Mouse (Mus musculus) layer of hippocampus, postnatal 36 days (tissue): Measurements from ENCODE around the gene Sos2. TPM values are rescaled to one million over a fixed set of nuclear protein-coding genes. Genes with fewer than 3 reads are reported as not detected.
"Not testable (repeated sequence)": the region's sequence is repeated elsewhere in the genome, so short reads cannot be mapped to it uniquely, and the experiment has no call there.

Experiments used
- DNase-seq, 2 experiments: peaks; one replicate each; pipeline ENCODE4 v3.0.0; 2022
- microRNA-seq, 2 experiments: library from miRNA; unstranded; fragments of <30 nt; microRNA quantifications; one replicate each; pipeline ENCODE4 v1.2.0; 2021
- total RNA-seq, 2 experiments: library from RNA; stranded (reverse); gene quantifications; 2 replicates each; pipeline ENCODE4 v1.2.3; 2021

Sos2 gene
- total RNA-seq, 2 experiments from 2014 or later: 33.9 to 35.4 TPM

DNA sequence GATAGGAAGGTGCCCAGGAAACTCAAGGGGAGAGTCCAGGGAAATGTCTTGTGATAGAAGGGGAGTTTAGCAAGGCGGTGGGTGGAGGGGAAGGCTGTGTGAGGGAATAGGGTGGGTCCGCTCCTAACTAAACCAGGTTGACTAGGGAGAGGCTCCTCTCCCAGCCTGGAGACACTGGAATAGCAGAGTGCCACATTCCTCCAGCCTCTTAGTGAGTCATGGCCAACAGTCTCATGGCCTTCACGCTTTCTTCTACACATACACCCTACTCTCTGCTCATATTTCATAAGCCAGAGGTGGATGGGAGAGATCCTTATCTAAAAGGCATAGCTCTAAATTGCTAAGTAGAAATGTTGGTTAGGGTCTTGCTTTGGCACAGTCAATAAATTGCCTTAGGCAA is 111.7 kb downstream of the Sos2 start:
- DNase-seq: no peak

DNA sequence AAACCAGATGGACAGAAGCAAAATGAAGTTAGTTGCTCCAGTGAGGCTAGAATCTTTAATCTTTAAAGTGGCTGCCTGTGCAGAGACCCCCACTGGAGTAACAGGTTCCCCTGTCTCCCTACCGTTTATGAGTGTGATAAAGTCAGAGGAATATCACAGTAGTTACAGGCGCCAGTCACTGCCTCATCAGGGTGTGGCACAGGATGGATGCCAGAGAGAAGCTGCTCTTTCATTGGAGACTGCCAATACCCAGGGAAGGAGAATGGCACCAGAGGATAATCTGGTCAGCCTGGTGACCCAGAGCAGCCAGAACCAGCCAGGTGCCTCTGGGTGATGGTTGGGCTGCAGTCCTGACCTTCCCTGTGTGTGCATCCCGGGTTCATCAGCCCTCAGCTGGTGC is 113.4 kb downstream of the Sos2 start:
- DNase-seq: no peak

DNA sequence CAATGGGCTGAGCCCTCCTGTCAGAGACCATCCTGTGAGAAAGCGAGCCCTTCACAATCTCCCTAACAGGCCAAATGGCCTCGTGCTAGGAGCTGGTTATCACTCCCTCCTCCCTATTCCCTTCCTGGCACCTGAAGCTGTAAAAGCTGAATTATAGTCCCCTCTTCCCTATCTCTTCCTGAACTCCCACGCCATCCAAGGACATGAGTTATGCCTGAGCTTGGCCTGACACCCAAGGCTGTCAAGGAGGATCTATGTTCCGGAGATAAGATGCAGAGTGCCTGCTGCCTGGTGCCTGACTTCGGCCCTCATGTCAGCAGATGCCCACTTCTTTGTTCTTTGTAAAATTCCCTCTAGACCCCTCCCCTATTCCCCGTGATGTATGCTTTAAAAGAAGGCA is 120.6 kb downstream of the Sos2 start:
- DNase-seq: not testable (repeated sequence)

DNA sequence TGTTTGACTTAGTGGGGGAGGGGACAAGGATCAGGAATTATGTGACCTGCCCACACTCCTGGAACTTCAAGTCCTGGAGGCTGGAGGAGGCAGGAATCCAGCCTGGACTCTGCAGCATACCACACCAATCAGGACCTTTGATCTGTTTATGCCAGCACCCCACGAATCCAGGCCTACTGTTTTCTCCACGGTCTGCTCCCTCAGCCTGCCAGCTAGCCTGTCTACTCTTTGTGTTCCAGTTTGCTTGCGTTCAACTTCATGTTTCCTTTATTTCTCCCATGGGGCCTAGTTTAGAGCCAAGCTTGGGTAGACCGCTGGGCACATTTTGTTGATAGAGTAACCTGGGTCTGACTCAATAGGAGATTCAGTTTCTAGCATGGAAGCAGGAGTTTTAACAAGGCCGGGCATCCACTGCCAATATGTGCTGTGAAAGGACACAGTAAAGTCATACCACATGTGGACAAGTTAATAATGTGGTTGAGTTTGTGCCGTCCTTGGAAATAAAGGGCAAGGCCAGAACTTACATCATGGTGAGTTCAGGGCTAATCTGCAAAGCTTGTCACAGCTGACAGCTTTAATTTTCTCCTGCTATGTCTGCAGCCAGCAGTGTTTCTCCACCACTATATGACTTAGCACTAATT is 125.3 kb downstream of the Sos2 start:
- no peak for DNase-seq

DNA sequence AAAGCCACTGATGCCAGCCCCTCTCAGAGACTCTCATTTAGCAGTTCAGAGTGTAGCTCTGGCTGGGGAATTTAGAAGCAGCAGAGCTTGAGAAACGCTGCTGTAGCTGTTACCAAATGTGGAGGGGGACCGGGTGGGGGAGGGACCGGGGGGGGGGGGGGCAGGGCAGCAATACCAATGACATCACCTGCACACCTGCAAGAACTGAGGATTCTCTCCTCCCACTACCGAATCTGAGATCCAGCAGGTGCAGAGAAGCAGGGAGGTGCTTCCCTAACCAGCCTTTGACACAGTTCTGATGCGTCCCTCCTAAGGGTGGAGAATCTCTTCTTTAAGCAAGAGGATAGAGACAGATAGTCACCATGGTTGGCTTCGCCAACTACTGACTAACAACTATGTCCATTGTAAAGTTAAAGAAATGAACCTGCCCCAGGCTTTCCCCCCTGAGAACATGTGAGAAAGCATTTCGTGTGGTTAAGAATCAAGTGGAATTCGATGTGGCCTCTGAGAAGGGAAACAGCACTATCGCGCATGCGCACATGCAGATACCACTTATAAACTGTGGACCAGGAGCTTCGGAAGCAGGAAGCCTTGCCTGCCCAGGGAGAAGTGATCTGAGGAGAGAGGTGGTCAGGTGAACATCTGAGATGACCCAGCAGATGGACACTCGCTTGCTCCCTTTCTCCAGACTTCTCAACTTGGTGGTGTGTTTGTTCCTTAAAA is 136.0 kb downstream of the Sos2 start:
- DNase-seq: no peak

DNA sequence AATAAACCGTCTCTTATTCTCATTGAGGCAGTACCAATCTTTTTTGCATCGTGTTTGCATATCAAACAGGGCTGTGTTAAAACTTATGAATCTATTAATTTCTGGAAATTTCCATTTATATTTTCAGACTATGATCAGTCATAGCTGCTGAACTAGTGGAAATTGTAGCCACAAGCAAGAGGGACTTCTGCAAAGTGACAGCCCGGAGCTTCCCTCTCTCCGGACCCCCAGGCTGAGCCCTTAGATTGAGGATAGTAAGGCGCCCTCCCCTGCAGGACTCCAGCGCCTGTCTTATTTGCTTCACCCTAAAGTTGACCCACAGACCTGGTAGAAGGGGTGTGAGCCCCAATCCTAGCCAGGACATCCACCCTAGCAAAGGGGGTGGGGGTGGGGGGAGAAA is 136.7 kb downstream of the Sos2 start:
- no peak for DNase-seq

DNA sequence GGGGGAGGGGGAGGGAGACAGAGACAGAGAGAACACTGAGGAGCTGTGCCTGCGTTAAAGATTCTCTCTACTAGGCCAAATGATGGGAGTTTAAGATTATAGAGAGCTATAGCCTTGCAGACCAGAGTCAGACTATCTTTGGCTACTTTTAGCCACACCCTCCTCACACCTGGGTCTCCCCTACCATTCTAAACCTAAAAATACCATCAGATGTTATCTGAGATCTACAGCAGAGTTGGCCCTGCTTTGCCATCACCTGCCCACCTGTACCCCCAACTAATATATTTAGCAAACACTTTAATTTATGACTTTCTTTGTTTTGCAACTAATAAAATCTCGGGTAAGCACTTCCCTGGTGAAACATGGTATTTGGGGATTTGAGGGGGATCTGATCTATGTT is 137.1 kb downstream of the Sos2 start:
- no peak for DNase-seq

DNA sequence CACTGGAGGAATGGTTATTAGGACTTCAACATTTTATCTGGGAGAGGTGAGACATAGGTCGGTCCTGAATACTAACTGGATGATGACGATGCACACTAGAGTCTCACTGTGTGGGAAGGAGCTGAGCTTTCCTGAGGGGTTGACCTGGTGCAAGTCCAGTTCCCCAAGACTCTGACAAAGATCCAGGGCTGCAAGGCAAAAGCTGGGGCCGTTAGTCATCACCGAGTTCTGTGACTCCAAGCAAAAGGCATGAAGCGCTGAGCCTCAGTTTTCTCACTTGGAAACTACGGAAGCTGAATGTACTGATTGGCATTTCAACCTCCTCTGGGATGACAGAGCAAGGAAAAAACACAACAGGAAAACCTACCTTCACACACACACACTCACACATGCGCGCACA is 139.3 kb downstream of the Sos2 start:
- DNase-seq: no peak

DNA sequence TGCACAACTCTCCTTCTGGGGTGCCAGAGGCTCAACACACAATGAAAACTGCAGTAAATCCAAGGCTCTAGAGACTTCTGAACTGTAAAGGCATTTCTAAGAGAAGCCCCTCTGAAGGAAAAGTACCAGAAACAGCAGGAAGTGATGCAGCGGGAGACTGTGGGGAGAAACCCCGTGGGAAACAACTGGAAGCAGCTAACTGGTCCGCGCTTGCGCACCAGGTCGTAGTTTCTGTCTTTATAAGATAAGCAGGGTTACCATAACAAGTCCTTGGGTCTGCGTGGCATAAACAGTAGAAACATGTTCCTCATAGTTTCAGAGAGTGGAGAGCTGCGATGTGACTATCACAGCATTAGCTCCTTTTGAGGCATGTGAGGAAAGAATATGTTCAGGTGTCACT is 140.0 kb downstream of the Sos2 start:
- no peak for DNase-seq

DNA sequence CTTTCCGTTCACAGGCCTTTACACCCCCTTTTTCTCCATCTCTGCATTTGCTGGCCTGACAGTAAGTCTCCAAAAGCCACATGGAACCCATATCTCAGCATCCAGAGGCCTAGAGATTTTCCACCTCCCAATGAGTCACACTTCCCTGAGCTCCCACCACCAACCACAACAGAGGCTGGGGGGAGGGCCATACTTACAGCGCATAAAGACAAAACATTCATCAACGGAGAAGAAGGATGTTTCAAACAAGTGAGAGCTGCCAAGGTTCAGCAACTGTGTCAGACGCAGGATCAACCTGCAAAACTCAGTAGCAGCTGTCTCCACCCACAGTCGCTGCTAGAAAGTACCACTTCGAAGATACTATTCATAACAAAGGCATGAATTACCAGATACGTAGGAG is 142.3 kb downstream of the Sos2 start:
- DNase-seq: no peak

DNA sequence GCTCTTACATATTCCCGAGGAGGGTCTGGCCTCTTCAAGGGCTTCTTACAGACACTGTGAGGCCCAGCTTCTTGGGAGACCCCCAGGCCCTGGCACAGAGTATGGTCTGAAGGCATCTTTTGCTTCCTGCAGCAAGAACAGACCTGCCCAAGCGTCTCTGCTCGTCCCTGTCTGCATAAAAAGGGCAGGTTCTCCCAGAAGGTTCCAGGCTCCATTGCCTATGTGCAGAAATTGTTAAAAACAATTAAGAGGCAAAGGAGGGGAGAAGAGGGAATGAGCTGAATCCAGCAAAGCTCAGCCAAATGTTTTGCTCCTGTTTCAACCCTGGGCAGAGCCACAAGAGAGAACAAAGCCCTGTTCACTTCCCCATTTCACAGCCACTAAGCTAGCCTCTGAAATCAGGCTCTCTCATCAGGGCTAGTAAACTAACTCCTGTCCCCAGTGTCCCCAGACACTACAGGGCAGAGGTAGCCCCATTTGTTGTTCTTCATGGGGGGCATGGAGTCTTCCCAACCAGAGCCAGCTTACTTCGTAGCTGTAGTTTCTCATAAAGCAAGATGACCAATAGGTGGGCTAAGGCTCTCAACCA is 143.2 kb downstream of the Sos2 start:
- no peak for DNase-seq

DNA sequence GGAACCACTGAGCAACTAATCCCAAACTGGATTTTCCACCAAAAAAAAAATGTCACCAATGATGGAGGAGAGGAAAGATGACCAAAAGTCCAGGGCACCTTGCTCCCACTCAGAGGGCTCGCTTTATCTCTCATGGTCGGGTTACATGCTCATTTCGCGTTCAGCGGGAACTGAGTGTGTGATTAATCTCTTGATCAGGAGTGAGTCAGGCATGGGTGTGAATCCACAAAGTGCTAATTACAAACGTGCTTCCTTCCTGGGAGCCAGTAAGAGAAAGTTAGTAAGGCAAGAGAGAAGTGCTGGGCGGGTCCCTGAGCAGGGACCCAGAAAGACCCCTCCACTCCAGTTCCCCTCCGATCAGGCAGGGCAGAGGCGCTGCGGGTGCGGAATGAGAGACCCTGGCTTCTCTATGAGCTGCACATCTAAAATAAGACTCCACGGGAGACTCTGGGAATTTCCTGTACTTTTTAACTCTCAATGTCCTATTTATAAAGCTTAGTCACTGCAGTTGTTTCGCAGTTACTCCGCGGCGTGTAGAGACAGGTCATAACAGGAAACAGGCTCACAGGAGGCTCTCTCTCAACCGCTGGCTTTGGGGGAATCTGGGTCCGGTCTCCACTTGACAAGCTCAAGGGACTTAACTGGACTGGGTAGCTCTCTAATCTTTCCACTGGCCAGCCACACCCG is 143.8 kb downstream of the Sos2 start:
- DNase-seq: no peak

DNA sequence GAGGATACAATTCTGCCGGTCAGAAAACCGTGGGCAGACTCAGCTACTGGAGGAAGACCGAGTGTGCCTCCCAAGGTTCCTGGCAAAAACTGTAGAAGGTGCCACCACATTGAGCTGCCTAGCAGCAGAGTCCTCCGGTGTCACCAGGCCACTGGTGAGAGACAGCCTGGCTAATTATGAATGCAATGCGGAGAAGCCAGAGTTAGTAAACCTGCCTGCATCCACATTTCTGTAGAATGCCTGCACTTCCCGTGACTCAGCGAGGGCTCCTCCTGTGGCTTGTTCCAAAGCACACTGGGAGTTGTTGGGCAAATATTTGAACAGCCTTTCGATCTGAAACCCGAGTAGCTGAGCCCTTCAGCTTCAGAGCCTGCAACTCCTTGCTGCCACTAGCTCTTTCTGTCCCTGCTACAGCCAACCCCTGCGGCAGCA is 144.4 kb downstream of the Sos2 start:
- DNase-seq: no peak

DNA sequence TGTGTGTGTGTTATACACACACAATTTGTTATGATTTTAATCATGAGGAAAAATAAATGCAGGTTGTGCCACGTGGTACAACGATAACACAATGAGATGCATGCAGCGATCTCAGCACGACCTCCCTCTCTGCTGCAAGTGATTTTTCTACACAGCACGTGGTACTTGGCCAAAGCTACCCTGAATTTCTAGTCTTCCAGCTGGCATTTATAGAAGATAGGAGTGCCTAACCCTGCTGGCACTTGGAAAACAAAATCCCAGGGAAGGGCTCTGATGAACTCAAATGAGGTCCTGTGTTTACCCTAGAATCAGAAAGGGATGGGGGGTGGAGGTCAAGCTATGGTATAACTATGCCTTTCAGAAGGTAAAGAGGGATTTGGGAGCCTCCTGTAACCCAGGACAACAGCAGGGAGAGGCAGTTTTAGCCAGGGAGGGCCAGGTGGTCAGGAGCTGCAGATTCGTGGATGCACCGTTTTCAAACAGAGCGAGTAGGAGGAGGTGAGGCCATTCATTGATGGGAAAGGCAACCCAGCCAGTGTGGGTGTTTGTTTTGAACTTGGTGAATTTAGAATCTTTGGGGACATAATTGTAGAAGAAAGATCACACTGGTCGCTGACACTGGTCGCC is 144.9 kb downstream of the Sos2 start:
- DNase-seq: no peak

Small RNA genes lying within 50 kb of the gene (microRNA-seq; reads per million reads assigned to microRNA genes)
- 0 reads per million in 2 experiments for gene Gm23018

Other genes with a start within 250 kb of the Sos2 start
- gene Vcpkmt, start 98.8 kb downstream of the Sos2 start, total RNA-seq: 10 to 100 TPM; 18.2 to 19.3 TPM
- 10 to 100 TPM; 19.8 to 20.0 TPM for gene L2hgdh, start 43.0 kb upstream of the Sos2 start, total RNA-seq
- gene Atp5s, start 43.1 kb upstream of the Sos2 start, total RNA-seq: 10 to 100 TPM; 34.4 to 40.8 TPM
- 10 to 100 TPM; 19.9 to 20.3 TPM for gene Cdkl1, start 109.4 kb upstream of the Sos2 start, total RNA-seq
- 100 to 1,000 TPM; 186 to 198 TPM for gene Atl1, start 210.8 kb upstream of the Sos2 start, total RNA-seq
- 10 to 100 TPM; 46.8 to 50.3 TPM for gene Map4k5, start 211.3 kb upstream of the Sos2 start, total RNA-seq